Mouse (Mus musculus) right cerebral cortex, postnatal 14 days (tissue): Measurements from ENCODE around the gene Rspo1.

ENCODE experiments used
- DNase-seq: peaks from one replicate; pipeline ENCODE4 v3.0.0; 2022

Gene Rspo1

DNA sequence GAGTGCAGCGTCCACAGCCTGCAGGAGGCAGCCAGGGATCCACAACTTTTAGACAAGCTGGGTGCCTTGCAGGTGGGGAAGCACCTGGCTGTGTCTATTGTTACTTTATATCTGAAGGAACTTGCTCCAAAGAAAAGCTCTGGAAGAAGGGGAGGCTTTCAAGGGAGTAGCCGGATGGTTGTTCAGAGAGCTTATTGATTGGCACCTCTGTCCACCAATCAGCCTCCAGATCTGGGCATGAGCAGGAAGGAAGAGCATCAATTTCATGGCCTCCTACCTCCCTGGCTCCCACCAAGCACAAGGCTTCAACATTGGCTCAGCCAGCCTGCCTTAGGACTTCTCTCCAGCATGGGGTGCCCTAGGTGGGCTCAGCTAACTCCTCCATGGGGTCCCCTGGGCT lies 12.9 kb upstream of the Rspo1 start:
- DNase-seq = peak; percentile 40

DNA sequence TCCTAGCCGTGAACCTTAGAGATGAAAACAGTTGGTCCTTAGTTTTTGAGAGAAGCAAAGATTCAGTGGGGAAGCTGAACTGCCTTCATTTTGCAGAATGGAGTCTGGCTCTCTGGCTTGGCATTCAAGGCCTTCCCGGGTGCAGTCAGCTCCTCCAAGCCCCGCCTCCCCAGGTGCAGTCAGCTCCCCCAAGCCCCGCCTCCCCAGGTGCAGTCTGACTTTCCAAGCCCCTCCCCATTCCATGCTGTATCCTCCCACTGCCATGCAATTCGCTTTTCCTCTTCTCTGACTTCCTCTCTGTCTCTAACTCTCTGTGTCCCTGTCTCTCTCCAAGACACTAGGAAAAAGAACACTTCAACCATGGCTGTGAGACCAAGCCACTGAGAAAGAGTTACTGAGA lies 8.0 kb upstream of the Rspo1 start:
- DNase-seq = no peak

DNA sequence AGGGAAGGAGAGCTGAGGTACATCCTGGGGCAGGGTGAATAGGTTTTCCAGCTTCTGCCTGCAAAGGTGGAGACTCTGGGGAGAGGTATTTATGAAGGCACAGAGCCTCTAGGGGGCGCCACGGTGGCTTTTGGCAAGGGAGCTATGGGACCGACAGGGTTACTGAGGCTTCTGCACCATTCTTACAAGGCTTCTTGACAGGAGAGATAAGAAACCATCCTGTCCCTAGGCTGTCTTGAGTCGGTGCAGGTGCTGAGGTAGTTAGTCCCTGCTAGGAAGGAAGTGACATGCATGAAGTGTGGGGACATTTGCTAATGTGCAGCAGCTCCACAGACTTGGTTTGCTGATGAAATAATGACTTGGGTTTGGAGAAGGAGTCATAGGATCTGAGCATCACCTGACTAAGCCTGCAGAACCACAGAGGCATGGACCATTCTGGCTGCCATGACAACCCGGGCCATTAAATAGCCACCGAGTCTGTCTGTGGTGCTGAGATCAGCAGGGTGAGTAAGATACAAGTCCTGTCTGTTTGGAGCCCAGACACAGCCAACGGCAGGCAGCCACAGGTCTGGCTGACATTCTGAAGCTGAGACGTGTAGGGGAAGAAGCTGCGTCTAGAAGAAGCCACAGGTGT lies 2.2 kb upstream of the Rspo1 start:
- DNase-seq = no peak

DNA sequence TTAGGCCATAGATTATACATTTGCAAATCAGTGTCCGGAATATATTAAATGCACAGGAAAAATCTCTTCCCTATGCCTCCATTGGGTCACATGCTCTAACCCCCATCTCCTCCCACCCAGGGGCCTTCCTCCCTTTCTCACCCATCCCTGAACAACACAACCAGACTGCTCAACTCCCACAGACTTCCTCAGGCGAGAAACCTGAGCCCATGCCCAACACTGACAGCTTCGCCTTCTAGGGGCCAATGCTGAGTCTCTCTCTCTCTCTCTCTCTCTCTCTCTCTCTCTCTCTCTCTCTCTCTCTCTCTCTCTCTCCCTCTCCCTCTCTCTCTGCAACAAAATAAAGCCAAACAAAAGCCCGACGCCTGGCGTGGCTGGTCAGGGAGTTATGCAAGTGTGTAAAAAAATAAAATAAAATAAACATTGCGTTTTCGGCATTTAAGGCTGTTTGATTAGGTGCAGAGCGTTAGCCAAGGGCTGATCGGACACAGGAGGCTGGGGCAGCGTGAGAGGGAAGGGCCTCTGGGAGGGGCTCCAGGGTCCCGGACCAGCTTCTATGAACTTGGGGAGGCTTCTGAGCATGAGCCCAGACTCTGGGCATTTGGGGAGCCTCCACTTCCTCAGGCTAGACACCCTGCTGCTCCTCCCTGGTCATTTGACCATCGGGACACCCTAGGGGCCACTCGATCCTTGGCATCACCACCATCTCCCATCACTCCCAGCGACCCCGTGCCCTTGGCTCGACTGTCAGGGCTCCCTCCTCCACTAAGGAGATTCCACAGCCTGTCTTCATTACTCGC lies 1.2 kb upstream of the Rspo1 start:
- DNase-seq = no peak

DNA sequence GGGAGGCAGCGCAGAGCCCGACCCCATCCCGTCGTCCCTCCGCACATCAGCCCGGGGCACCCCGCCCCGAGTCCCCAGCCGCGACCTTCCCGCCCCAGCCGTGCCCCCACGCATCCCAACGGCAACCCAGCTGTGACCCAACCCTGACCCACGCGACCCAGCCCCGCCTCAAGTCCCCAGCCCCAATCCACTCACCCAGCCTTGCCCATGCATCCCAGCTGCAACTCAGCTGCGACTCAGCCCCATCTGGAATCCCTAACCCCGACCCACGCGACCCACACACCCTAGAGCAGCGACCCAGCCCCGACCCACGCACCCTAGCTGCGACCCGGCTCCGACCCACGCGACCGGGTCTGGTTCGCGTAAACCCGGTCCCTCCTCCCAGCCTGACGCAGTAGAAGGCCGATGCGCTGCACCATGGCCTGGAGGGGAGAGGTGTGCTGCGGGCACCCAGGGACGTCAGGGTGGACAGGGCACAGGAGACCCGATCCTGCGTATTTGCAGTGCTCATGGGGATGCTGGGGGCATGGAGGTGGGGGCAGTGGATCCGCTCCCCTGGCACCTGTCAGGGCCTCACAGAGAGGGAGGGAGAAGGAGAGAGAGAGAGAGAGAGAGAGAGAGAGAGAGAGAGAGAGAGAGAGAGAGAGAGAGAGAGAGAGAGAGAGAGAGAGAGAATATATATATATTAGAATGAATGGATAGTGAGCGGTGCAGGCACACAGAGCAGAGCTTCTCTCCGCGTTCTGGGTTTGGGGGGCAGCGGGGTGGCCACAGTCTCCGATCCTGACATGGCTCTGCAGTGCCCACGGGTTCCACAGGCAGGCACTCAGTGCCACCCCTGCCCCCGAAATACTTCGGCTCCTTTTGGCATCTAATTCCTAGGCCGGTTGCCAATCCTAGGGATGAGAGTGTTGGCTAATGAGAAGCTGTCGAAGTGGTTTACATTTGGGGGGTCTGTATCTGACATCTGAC lies 795 bp downstream of the Rspo1 start:
- no peak for DNase-seq

DNA sequence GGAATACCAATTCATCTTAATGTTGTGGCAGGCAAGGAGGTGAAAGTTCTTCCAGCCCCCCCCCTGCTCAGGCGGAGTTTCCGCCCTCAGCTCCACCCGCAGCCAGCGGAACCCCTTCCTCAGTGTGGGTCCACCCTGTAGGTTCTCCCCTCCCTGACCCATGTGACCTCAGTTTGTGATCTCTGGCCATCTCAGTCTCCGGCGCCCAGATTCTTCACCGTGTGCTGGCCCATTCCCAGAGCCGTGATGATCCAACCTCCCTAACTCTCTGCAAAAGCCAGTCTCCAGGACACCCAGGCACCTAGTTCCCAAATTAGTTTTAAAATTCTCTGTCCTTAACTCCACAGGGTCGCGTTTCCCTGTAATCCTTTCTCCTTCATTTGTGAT lies 1.5 kb downstream of the Rspo1 start:
- no peak for DNase-seq

DNA sequence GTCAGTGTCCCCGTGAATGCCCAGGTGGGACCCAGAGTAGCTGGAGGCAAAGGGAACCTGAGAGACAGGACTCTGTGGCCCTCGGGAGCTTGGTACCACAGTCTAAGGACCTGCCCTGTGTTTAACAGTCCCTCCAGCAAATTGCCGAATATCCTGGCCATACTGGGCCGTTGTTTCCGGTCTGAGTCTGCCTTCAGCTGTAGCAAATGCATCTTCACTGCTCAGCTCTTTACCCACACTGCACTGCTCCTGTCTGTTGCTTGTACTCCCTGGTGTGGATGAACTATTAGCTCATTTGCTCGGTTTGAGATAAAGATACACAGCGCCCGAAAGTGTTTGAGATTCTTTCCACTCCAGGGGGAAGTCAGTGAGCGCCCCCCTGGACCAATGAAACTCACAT lies 2.2 kb downstream of the Rspo1 start:
- DNase-seq = no peak

DNA sequence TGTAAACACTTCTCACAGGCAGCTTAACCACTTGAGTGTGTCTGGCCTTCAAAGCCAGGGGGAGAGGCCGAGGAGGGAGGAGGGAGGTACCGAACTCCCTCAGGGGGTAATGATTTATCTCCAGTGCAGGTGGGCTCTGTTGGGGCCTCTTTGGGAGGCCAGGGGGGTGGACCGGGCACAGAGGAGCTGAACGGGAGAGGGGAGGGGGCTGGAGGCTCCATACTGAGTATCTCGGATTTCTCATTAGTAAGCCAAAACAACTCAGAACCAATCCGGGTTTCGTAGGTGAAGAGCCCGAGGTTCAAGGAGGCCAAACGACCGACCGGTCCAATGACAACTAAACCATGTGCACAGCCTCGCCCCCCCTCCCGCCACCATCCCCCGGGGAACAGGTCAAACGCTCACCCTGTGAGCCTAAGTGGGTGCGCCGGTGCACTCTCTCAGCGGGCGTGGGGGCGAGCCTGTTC lies 3.6 kb downstream of the Rspo1 start:
- no peak for DNase-seq

DNA sequence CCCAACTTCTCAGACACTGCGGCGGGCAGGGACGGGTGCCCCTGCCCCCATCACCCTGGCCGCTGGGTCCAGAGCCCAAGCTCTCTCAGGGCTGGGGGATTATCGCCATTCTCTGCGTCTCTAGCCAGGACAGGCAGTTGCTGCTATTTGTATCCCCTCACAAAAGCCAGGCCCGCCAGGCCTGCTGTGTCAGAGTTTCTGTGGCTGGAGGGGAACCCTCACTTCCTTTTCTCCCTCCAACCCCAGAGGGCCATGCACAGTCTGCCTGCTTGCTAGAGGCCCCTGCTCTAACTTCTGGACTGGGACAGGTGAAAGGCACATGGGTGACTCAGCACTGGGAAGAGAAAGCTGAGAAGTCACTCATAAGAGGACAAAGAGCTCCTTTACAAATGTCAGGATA lies 4.1 kb downstream of the Rspo1 start:
- DNase-seq = no peak

DNA sequence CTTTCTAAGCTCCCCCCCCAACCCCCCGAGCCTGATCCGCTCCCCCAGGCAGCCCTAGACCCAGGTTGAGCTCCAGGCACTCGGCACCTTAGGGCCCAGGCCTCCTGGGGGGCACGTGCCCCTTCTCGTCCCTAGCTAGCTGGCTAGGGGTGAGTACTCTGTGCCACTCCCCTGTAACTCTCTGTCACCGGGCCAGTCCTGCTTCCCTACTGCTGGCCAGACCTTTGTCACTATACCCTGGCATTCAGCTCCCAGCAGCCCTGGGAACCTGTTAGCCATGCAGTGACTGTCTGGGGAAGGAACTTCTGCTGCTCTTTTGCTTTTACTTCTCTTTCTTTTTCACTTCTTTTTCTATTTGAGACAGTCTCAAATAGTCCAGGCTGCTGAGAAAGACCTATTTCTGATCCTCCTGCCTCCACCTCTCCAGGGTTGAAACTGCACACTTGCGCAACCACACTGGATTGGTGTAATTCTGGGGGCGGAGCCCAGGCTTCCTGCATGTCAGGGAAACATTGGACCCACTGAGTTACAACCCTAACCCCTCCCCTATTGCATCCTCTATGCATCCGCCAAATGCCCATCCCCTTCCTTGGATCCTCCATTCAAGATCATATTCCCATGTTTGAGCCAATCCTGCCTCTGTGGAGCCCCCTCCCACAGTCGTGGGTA lies 11.4 kb downstream of the Rspo1 start:
- no peak for DNase-seq

DNA sequence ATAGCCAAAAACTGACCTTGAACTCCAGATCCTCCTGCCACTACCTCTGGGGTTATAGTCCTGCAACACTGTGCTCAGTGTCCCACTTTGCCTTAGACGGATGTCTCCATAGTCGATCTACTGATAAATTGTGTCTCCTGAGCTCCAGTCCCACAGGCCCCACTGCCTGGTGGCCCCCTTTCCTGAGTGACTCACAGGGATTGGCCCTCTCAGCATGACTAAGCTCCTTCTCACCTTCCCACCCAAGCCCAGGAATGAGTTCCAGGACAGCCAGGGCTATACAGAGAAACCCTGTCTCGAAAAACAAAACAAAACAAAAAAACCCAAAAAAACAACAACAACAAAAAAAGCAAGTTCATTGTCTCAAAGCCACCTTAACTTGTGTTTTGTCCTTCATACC lies 13.3 kb downstream of the Rspo1 start:
- no peak for DNase-seq

DNA sequence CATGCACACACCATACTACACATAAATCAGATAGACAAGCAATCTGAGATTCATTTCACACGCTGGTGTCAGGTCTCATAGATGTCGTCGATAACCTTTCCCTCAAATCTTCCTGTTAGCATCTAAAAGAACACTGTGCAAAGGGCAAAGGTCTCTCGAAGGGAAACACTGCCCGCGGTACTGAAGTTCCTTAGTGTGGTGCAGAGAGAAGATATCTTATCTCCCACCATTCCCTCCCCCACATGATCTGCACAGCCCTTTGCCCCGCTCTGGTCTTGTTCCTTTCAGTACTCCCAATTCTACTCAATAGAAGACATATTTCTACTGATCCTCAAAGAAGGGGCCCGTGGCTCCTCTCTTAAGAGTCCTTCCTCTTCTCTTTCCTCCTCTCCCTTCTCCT lies 16.7 kb downstream of the Rspo1 start:
- DNase-seq = no peak

DNA sequence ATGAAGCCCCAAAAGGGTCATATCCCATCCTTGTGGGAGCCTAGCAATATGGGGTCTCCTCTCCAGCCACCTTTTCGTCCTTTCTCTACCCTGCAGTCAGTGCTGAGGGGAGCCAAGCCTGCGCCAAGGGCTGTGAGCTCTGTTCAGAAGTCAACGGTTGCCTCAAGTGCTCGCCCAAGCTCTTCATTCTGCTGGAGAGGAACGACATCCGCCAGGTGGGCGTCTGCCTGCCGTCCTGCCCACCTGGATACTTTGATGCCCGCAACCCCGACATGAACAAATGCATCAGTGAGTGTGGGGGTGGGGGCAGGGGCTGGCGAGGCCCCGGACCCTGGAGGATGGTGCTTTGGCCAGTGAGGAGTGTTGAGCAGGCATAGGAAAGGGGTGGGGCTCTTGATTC lies 18.7 kb downstream of the Rspo1 start:
- no peak for DNase-seq

DNA sequence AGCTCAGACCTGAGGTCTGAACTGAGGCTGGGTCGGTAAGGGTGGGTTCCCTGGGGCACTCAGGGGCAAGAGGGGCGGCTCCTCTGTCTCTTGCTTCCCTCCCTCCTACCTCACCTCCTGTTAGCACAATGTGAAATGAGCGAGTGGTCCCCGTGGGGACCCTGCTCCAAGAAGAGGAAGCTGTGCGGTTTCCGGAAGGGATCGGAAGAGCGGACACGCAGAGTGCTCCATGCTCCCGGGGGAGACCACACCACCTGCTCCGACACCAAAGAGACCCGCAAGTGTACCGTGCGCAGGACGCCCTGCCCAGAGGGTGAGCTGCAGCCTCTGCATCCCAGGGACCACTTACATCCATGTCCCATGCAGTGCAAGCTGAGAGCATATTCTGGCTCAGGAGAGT lies 21.2 kb downstream of the Rspo1 start:
- DNase-seq = no peak

DNA sequence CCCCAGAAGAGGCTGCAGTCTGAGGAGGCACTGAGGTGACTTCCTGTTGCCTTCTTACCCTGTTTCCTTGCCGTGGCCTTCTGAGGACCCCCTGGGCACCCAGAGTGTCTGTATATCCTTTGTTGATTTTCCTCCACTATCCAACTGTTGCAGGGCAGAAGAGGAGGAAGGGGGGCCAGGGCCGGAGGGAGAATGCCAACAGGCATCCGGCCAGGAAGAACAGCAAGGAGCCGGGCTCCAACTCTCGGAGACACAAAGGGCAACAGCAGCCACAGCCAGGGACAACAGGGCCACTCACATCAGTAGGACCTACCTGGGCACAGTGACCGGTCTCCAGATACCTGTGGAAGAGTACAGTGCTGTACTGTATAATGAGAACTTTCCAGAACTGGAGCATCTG lies 22.0 kb downstream of the Rspo1 start:
- no peak for DNase-seq

DNA sequence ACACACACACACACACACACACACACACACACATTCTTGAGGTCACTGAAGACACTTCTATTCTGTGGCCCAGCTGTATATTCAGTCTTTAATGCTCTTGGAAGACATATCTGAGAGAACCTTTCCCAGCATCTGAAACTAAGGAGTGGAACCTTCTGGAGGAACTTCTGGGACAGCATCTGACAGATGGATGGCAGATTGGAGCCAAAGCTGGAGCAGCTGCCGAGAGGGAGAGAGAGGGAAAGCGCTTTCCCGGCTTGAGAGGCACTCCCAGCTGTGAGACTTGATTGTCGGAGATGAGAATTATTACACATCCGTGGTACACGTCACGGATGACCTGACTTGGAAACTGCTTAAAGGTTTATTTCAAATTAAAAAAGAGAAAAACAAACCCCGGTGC lies 22.5 kb downstream of the Rspo1 start:
- no peak for DNase-seq

DNA sequence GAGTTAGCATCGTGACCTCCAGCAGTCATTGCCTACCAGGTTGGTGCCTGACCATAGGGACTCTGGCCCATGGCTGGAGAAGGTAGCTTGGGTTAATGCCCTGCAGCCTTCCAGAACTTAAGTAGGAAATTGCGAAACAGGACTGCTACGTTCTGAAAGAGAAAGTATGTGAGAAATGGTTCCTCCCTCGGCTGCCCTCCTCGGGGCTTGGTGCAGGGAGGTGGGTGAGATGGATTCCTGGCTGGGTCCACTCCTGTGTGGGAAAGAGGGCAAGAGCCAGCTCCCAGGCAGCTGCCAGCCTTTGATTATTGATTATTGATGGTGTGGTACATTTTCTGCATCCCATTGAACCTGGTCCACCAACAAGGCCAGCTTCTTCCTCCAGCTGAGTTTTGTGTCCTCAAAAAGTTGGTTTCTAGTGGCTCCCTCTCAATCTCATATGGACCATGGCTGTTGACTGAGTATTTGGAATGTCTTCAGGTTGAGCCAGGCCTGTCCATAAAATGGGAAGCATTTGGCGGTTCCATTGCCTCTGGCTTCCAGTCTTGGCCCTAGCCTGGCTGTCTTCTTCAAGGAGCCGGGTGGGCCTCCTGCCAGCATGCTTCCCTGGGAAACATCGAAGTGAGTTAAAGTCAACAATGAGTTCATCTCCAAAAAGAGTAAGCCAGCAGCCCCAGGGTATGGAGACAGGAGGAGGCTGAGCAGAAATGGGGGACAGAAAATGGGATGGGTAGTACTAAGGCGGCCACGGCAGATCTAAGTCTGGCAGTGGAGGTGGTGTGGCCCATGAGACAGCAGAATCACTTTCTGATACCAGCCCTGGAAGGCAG lies 29.8 kb downstream of the Rspo1 start, which contains the start of gene Gnl2:
Gene Gnl2 (plus strand): TSS at position 780 of the 830 bp plus-strand sequence.
- DNase-seq = no peak

DNA sequence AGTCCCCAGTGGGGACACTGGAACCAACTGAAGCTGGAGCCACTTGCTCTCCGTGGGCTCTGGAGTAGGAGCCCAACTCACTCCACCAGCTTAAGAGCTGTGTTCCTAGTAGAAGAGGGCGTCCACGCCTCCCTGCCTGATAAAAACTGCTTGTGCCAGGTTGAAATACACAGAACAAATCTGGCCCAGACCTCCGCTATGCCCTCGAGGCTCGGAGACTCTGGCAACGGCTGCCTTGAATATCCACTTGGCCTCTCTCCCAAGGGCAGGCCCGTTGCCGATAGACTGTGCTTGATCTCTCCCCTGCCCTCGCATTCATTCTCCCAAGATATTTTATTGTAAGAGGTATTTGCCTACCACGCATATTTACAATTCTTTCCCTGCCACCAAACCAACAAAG lies 31.2 kb downstream of the Rspo1 start:
- no peak for DNase-seq

DNA sequence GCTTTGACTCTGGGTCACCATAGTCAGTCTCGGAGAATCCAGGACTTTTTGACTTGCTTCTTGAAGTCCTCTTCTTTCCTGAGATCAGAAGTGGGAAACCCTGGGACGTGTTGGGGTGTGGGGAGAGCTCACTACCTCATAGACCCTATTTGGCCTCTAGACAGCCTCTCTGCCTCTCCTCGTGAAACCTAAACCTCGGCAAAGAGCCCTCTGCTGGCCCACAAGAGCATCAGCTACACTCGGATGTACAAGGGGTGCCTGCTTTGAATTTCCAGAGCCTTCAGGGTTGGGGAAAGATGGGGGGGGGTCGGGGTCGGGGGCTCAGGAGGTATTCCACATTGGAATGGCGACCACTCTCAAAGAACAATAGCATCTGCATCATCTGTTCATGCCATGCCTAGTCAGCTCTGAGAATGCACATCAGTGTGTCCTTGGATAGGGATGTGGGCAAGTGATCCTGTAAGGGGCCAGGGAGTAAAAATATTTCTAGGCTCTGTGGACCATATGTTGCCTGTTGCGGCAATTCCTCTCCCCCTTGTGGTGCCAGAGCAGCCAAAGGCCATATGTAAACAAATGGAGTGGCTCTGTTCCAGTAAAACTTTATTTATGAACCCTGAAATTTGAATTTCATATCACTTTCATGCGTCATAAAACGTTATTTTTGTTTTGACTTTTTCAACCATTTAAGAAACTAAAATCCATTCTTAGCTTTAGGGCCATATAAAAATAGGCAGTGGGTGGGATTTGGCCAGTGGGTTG lies 34.7 kb downstream of the Rspo1 start:
- DNase-seq = no peak

DNA sequence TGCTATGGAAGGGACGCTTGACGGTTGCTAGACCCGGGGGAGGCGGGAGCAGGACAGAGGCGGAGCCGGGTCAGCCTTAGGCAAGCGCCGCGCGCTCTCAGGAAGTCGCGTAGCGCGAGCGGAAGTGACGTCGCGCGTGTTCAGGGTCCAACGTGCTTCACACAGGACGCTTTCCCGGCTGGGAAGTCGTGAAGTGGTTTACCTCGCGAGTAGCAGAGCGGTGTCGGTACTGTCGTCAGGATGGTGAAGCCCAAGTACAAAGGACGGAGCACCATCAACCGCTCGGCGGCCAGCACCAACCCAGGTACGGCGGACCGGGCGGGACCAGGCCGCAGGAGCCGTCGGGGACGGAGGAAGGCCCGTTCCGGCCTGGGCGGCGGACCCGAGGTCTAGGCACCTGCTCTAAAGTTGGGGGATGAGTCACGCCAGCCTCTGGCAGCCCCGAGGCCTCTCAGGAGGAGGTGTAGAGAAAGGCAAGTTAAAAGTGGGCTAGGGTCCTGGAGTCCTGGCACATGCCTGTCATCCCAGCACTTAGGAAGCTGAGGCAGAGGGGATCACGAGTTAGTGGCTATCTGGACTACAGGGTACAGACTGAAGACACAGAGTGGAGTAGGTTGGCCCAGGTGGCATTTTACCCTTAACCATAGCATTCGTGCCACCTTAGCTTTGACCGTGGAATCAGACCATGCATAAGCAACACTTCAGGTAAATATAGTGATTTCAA lies 43.8 kb downstream of the Rspo1 start:
- peak; percentile 92 for DNase-seq
